ENCODE assay signal across 24 mouse cellular contexts in genomic region chr16:45402036-45402435, GRCm38 (mm10).
"Had no signal": no experiment of that assay in that cellular context is flagged by ENCODE, and none has a peak within 500 bp of the region (broad histone marks: within the 10 kb centered on the region; RNA-seq: fewer than 3 reads in every experiment).

No protein-coding gene starts in this region.

- H3K9me3 ChIP-seq: forebrain, embryonic 15.5 days; heart, embryonic 10.5 days; heart, embryonic 12.5 days; hindbrain, embryonic 13.5 days; hindbrain, embryonic 15.5 days; kidney, embryonic 15.5 days; limb, embryonic 13.5 days; limb, embryonic 15.5 days had no signal

- H3K27ac ChIP-seq: forebrain, embryonic 15.5 days; heart, embryonic 10.5 days; hindbrain, embryonic 13.5 days; hindbrain, embryonic 15.5 days; hindbrain, postnatal 0 days; kidney, embryonic 15.5 days; kidney, postnatal 0 days; limb, embryonic 13.5 days; limb, embryonic 15.5 days had no signal

- ATAC-seq: forebrain, embryonic 15.5 days; forebrain, postnatal 0 days; hindbrain, postnatal 0 days; intestine, embryonic 16.5 days had no signal

- DNase-seq: forebrain, postnatal 0 days; gastrocnemius, postnatal 10 days; gastrocnemius, postnatal 36 days; heart, postnatal 10 days; heart, postnatal 36 days; kidney, adult 11 months; kidney, adult 2 months; kidney, adult 9 months; kidney, postnatal 14 days; kidney, postnatal 36 days; layer of hippocampus, adult 9-11 months; layer of hippocampus, postnatal 36 days; left cerebral cortex, postnatal 4 days had no signal

- H3K4me1 ChIP-seq: kidney, embryonic 15.5 days; limb, embryonic 13.5 days; limb, embryonic 15.5 days had no signal

- H3K36me3 ChIP-seq: heart, embryonic 10.5 days; heart, embryonic 12.5 days; hindbrain, embryonic 15.5 days; kidney, embryonic 15.5 days; limb, embryonic 13.5 days; limb, embryonic 15.5 days had no signal

- H3K4me3 ChIP-seq: forebrain, embryonic 15.5 days; heart, embryonic 10.5 days; heart, embryonic 12.5 days; hindbrain, embryonic 13.5 days; hindbrain, embryonic 15.5 days; kidney, embryonic 15.5 days; limb, embryonic 13.5 days; limb, embryonic 15.5 days had no signal

- H3K27me3 ChIP-seq: forebrain, embryonic 15.5 days; heart, embryonic 12.5 days; hindbrain, embryonic 13.5 days; hindbrain, embryonic 15.5 days; kidney, embryonic 15.5 days; limb, embryonic 13.5 days; limb, embryonic 15.5 days had no signal

- H3K9ac ChIP-seq: forebrain, embryonic 15.5 days; forebrain, postnatal 0 days; heart, embryonic 12.5 days; hindbrain, embryonic 13.5 days; hindbrain, embryonic 15.5 days; kidney, embryonic 15.5 days; limb, embryonic 13.5 days; limb, embryonic 15.5 days had no signal

- H3K4me2 ChIP-seq: forebrain, embryonic 15.5 days; heart, embryonic 12.5 days; hindbrain, embryonic 13.5 days; hindbrain, embryonic 15.5 days; kidney, embryonic 15.5 days; limb, embryonic 13.5 days; limb, embryonic 15.5 days had no signal
